Mouse (Mus musculus) embryonic fibroblast, embryonic 13.5 days (primary cell): ENCODE data around the gene Ldlr. TPM values are rescaled to one million over a fixed set of nuclear protein-coding genes. Genes with fewer than 3 reads are reported as not detected.
"Not testable (repeated sequence)": the region's sequence is repeated elsewhere in the genome, so short reads cannot be mapped to it uniquely, and the experiment has no call there.

Experiments
- H3K27ac ChIP-seq: 2 replicates; pipeline ENCODE4 v1.5.1; 2012; ENCODE audit warnings: low read length, control low read depth, inconsistent platforms; ENCODE audit not compliant: insufficient read depth
- H3K4me1 ChIP-seq: 2 replicates; pipeline ENCODE4 v1.6.1; 2011; ENCODE audit warnings: low read length; ENCODE audit not compliant: control insufficient read depth, insufficient read depth
- H3K4me3 ChIP-seq: 2 replicates; pipeline ENCODE4 v1.5.1; 2011; ENCODE audit warnings: mild to moderate bottlenecking, control low read depth, low read length; ENCODE audit not compliant: insufficient read depth
- CTCF ChIP-seq: IDR thresholded peaks from 2 replicates; pipeline ENCODE4 v1.5.1; 2011; ENCODE audit warnings: mild to moderate bottlenecking, control low read depth, low read length, moderate library complexity, borderline replicate concordance; ENCODE audit not compliant: insufficient read depth
- POLR2A ChIP-seq: IDR thresholded peaks from 2 replicates; pipeline ENCODE4 v1.6.1; 2011; ENCODE audit warnings: low read depth, mild to moderate bottlenecking, control low read depth, low read length, moderate library complexity
- polyA plus RNA-seq: library from polyadenylated mRNA; stranded (reverse); fragments of >200 nt; gene quantifications from 2 replicates; pipeline ENCODE4 v1.2.4, GENCODE M21; 2011; ENCODE audit warnings: low read depth; ENCODE audit not compliant: missing spikeins, insufficient read length

The Ldlr gene
- polyA plus RNA-seq, 1 experiment: 54.6 TPM

GRCm38 (mm10) chr9:21787654-21788053 is 64.4 kb downstream of the Ldlr start:
- TF ChIP-seq POLR2A (no peak), CTCF (no peak)
- H3K4me3 ChIP-seq: no peak overlapping the region
- H3K4me1 ChIP-seq: peaks cover 6% of the 10 kb centered on the region; the same call in 1 of the 2 replicates
- H3K27ac ChIP-seq: peak overlapping the region; percentile 73

- H3K27ac ChIP-seq: peak overlapping the region; percentile 73
- H3K4me1 ChIP-seq: peaks cover 6% of the 10 kb centered on the region; the same call in 1 of the 2 replicates
- no peak overlapping the region for H3K4me3 ChIP-seq
- TF ChIP-seq CTCF (no peak), POLR2A (no peak)
Measured at GRCm38 (mm10) chr9:21788234-21788633, 65.0 kb downstream of the Ldlr start.

- no peak; the same call in 1 of the 2 replicates for TF ChIP-seq POLR2A
- no peak for TF ChIP-seq CTCF
- Histone ChIP-seq H3K4me3 (no peak overlapping the region), H3K27ac (peak overlapping the region; percentile 64), H3K4me1 (peaks cover 9% of the 10 kb centered on the region; the same call in 1 of the 2 replicates)
Measured at GRCm38 (mm10) chr9:21791861-21792260, 68.6 kb downstream of the Ldlr start.

DNA sequence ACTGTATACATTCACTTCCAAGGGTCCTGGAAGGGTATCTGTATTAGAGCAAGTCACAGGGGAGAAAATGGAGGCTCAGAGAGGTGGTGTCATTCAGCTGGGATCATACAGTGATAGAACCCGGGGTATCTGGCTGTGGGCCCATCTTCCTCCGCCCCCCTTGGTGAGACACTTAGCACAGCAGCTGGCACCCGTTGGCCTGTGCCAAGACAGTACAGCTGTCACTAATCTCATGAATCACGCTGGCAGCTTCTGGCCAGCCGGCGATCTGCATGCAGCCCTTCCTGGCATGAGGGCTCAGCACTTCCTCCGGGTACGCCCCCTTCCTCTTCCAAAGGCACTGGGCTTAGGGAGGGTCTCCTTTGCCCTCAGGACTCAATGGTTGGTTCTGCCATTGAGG is 69.4 kb downstream of the Ldlr start:
- TF ChIP-seq POLR2A (no peak), CTCF (no peak)
- Histone ChIP-seq H3K4me1 (peaks cover 8% of the 10 kb centered on the region; the same call in 1 of the 2 replicates), H3K4me3 (no peak overlapping the region), H3K27ac (peak overlapping the region; percentile 55)

- H3K4me3 ChIP-seq, H3K27ac ChIP-seq, H3K4me1 ChIP-seq: not testable (repeated sequence)
- TF ChIP-seq POLR2A: 0 out of 2 replicates have a peak, but pooled peaks have one; percentile 26
Measured at GRCm38 (mm10) chr9:21793507-21793906, 70.2 kb downstream of the Ldlr start.

- Histone ChIP-seq H3K4me3 (no peak overlapping the region), H3K4me1 (peaks cover 10% of the 10 kb centered on the region; the same call in 1 of the 2 replicates), H3K27ac (no peak overlapping the region)
- no peak for TF ChIP-seq CTCF
- no peak for TF ChIP-seq POLR2A
Measured at GRCm38 (mm10) chr9:21794344-21794834, 71.1 kb downstream of the Ldlr start.

GRCm38 (mm10) chr9:21794925-21795324 is 71.6 kb downstream of the Ldlr start:
- Histone ChIP-seq H3K4me1 (peaks cover 10% of the 10 kb centered on the region; the same call in 1 of the 2 replicates), H3K27ac (no peak overlapping the region), H3K4me3 (no peak overlapping the region)
- no peak for TF ChIP-seq CTCF
- TF ChIP-seq POLR2A: no peak

DNA sequence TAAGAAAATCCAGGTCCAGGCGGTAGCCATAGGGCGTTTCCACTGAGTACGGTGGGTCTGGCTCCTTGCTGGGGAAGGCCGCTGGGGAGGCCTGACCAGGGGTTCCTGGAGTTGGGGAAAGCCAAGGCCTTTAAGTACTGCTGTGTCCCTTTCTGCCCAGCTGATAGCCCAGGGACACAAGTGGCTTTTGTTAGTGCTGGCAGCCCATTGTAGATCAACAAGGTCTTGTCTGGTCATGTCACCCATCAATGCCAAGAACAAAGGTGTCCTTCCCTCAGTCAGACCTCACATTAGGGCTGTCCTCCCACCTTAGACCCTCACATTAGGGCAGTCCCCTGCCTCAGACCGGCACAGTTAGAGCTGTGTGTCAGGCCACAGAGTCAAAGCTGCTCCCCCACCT is 72.3 kb downstream of the Ldlr start:
- TF ChIP-seq POLR2A (no peak), CTCF (no peak)
- Histone ChIP-seq H3K4me1 (peaks cover 10% of the 10 kb centered on the region; the same call in 1 of the 2 replicates), H3K4me3 (no peak overlapping the region), H3K27ac (peak overlapping the region; percentile 39; the same call in 1 of the 2 replicates)

DNA sequence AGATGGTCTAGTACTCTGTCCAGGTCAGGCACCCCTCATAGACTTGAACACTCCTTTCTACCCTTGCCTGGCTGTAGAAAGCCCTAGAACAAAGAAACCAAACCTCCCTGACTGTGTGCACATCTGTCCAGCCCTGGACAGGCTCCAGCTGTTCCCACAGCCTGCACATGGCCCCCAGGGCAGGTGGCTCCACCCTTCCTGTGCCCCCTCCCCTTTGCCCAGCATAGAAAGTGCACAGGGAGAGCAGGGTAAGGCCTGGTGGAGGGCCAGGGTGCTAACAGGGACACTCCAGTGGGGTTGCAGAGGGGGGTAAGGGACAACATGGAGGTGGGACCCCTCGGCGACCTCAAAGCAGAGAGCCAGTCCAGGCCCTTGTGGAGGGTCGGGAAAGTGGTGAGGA is 73.0 kb downstream of the Ldlr start:
- peak overlapping the region; percentile 16; the same call in 1 of the 2 replicates for H3K4me3 ChIP-seq
- no peak for TF ChIP-seq POLR2A
- TF ChIP-seq CTCF: no peak
- H3K27ac ChIP-seq: peak overlapping the region; percentile 22
- H3K4me1 ChIP-seq: peaks cover 10% of the 10 kb centered on the region; the same call in 1 of the 2 replicates

DNA sequence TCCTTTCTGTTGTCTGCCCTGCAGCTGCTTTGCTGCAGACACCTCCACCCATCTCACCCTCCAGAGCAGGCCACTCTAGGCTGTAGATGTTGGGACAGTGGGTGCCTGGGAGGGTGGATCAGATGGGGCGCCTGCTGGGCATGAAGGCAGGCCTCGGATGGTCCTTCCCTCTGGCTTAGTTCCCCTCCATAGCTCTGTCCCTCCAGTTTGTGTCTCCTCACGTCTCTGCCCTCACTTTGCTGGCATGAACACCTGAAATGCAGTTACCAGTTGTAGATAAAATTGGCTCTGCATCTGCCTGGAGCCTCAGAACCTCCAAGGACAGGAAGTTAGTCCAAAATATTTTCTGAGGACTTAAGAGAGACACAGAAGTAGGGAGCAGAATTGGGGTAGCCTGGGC is 73.6 kb downstream of the Ldlr start:
- Histone ChIP-seq H3K4me3 (peak overlapping the region; percentile 82), H3K4me1 (0 out of 2 replicates have a peak, but pooled peaks cover 7% of the 10 kb centered on the region), H3K27ac (peak overlapping the region; percentile 90)
- TF ChIP-seq POLR2A (no peak; the same call in 1 of the 2 replicates), CTCF (no peak)

DNA sequence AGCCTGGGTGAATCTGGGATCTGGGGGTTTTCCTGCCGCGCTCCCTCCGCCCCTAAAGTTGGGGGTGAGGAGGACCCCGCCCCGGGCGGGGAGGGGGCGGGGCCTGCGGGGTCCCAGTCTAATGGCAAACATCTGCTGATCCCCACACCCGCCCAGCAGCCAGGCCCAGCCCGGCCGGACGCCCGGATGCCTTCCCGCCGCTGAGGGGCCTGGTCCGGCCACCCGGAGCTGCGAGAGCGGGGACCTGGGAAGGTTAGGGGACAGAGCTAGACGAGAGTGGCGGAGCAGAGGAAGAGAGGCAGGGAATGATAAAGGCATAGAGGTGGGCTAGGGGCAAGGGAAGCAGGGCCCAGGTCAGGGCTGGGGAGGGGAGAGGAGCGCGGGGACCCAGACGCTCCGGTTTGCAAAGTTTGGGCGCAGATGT is 74.7 kb downstream of the Ldlr start:
- Histone ChIP-seq H3K4me3 (peak overlapping the region; percentile 82), H3K27ac (peak overlapping the region; percentile 90), H3K4me1 (0 out of 2 replicates have a peak, but pooled peaks cover 7% of the 10 kb centered on the region)
- TF ChIP-seq CTCF (no peak), POLR2A (peak; percentile 68; the same call in 1 of the 2 replicates)
